Mouse (Mus musculus) left cerebral cortex, adult 18-20 months (tissue): ENCODE results near the gene Vmn1r42. TPM values are rescaled to one million over a fixed set of nuclear protein-coding genes. Genes with fewer than 3 reads are reported as not detected.
"Not testable (repeated sequence)": the region's sequence is repeated elsewhere in the genome, so short reads cannot be mapped to it uniquely, and the experiment has no call there.

Source experiments
- DNase-seq, 2 experiments: peaks; one replicate each; pipeline ENCODE4 v3.0.0; 2021 to 2022; ENCODE audit warnings: low spot score in 2 of 2, mixed read lengths in 1 of 2
- long read RNA-seq, 2 experiments: library from polyadenylated mRNA; stranded (forward); transcript quantifications; one replicate each; pipeline ENCODE4 v2.0.0; 2021
- total RNA-seq, 2 experiments: library from RNA; stranded (reverse); gene quantifications; 2 replicates each; pipeline ENCODE4 v1.2.3; 2021

Vmn1r42 gene
- total RNA-seq, result not detected
- long read RNA-seq, experiment 1, result 0 reads
- long read RNA-seq, experiment 2, result 0 reads

- DNase-seq, result not testable (repeated sequence)
Measured at GRCm38 (mm10) chr6:89876313-89876712, at the start of gene Vmn1r42, which contains the start of gene Vmn1r43. Gene Vmn1r42 (minus strand): TSS chr6:89876413. Gene Vmn1r43 (minus strand): TSS chr6:89876413.

GRCm38 (mm10) chr6:89883812-89884211 is 7.6 kb upstream of the Vmn1r42 start:
- no peak for DNase-seq

GRCm38 (mm10) chr6:89883360-89883759 is 7.1 kb upstream of the Vmn1r42 start, which contains the start of gene Vmn1r44:
Gene Vmn1r44 (plus strand): TSS chr6:89883660.
- no peak for DNase-seq

GRCm38 (mm10) chr6:89880867-89881266 is 4.7 kb upstream of the Vmn1r42 start:
- no peak for DNase-seq

- DNase-seq, result no peak
Measured at GRCm38 (mm10) chr6:89876963-89877362, 750 bp upstream of the Vmn1r42 start.

GRCm38 (mm10) chr6:89867976-89868375 is 8.2 kb downstream of the Vmn1r42 start:
- DNase-seq, result no peak

GRCm38 (mm10) chr6:89867276-89867675 is 8.9 kb downstream of the Vmn1r42 start:
- DNase-seq, result no peak

GRCm38 (mm10) chr6:89863792-89864191 is 12.4 kb downstream of the Vmn1r42 start:
- no peak for DNase-seq

GRCm38 (mm10) chr6:89859839-89860238 is 16.4 kb downstream of the Vmn1r42 start:
- DNase-seq, result no peak

- no peak for DNase-seq
Measured at GRCm38 (mm10) chr6:89857552-89857951, 18.7 kb downstream of the Vmn1r42 start.

Other genes with a start within 250 kb of the Vmn1r42 start
- 1 to 10 TPM; 4.0 to 4.8 TPM for gene Txnrd3, start 232.4 kb downstream of the Vmn1r42 start, total RNA-seq
- gene Vmn1r40, start 168.9 kb downstream of the Vmn1r42 start, total RNA-seq, result not detected
- not detected for gene Vmn1r41, start 135.6 kb downstream of the Vmn1r42 start, total RNA-seq
- not detected for gene Vmn1r43, start within 50 bp of the Vmn1r42 start, total RNA-seq
- gene Vmn1r44, start 7.2 kb upstream of the Vmn1r42 start, total RNA-seq, result not detected
- gene Vmn1r45, start 64.2 kb upstream of the Vmn1r42 start, total RNA-seq, result not detected
- gene Vmn1r46, start 92.9 kb upstream of the Vmn1r42 start, total RNA-seq, result not detected
- gene Vmn1r47, start 139.7 kb upstream of the Vmn1r42 start, total RNA-seq, result not detected
- gene Vmn1r48, start 160.4 kb upstream of the Vmn1r42 start, total RNA-seq, result not detected
- not detected for gene Vmn1r49, start 202.1 kb upstream of the Vmn1r42 start, total RNA-seq
- not detected for gene Vmn1r50, start 225.0 kb upstream of the Vmn1r42 start, total RNA-seq
- gene Vmn1r51, start 246.2 kb upstream of the Vmn1r42 start, total RNA-seq, result not detected